8 mouse cellular contexts compared by ENCODE assay signal in genomic region chr17:48466769-48467394, GRCm38 (mm10). TPM values are rescaled to one million over a fixed set of nuclear protein-coding genes. Genes with fewer than 3 reads are reported as not detected.
DNase-seq lines count a peak whose midpoint lies in the region; ATAC-seq and TF ChIP-seq lines count a peak whose summit lies in the region.

No protein-coding gene starts in this region.

- no peaks in the 10 kb centered on the region for H3K9me3 ChIP-seq in forebrain, embryonic 13.5 days (replicated peaks)
- no peaks in the 10 kb centered on the region for H3K9me3 ChIP-seq in liver, embryonic 12.5 days (replicated peaks)

- TF ChIP-seq POLR2A in lung, adult 2 months (IDR thresholded peaks at IDR 0.05; ENCODE audit: borderline replicate concordance, extremely low read depth, low read depth, low read length) = no peak

- H3K4me3 ChIP-seq in lung, adult 2 months (replicated peaks; ENCODE audit: extremely low read depth, low read depth, low read length) = peak overlapping the region; percentile 4
- peak overlapping the region; percentile 10; the same call in 1 of the 2 replicates for H3K4me3 ChIP-seq in forebrain, embryonic 13.5 days
- peak overlapping the region; percentile 55 for H3K4me3 ChIP-seq in liver, embryonic 12.5 days

- no peak for TF ChIP-seq CTCF in lung, adult 2 months (IDR thresholded peaks at IDR 0.05; ENCODE audit: insufficient read depth, low read length)

- peak; percentile 57 for ATAC-seq in forebrain, embryonic 13.5 days
- peak; percentile 94 for ATAC-seq in liver, embryonic 12.5 days
- no peak for ATAC-seq in granulocyte monocyte progenitor cell, adult 5-6 weeks (replicated peaks; ENCODE audit: poor library complexity, severe bottlenecking)

- H3K27me3 ChIP-seq in forebrain, embryonic 13.5 days = 0 out of 2 replicates have a peak, but pooled peaks cover 7% of the 10 kb centered on the region
- peaks cover 44% of the 10 kb centered on the region for H3K27me3 ChIP-seq in liver, embryonic 12.5 days (replicated peaks)
- H3K27me3 ChIP-seq in splenic B cell, adult 2 months (ENCODE audit: control insufficient read depth, insufficient read depth, low read length, poor library complexity, severe bottlenecking) = no peaks in the 10 kb centered on the region

- H3K4me2 ChIP-seq in forebrain, embryonic 13.5 days = peak overlapping the region; percentile 39
- peak overlapping the region; percentile 89 for H3K4me2 ChIP-seq in liver, embryonic 12.5 days

- 0 out of 2 replicates have a peak overlapping the region, but pooled peaks have one; percentile 34 for H3K9ac ChIP-seq in forebrain, embryonic 13.5 days
- H3K9ac ChIP-seq in liver, embryonic 12.5 days = peak overlapping the region; percentile 66

- DNase-seq in lung, adult 2 months = no peak
- DNase-seq in lung, postnatal 25 days (ENCODE audit: low spot score) = no peak
- peak; percentile 21 for DNase-seq in splenic B cell, adult 2 months (ENCODE audit: low read depth, low spot score)
- no peak for DNase-seq in layer of hippocampus, adult 8-10 months (ENCODE audit: low spot score in 2 of 2)
- DNase-seq in left cerebral cortex, adult 18-20 months (ENCODE audit: low spot score in 2 of 2) = no peak

- H3K36me3 ChIP-seq in forebrain, embryonic 13.5 days (ENCODE audit: poor library complexity, severe bottlenecking) = no peaks in the 10 kb centered on the region
- no peaks in the 10 kb centered on the region for H3K36me3 ChIP-seq in liver, embryonic 12.5 days
- no peaks in the 10 kb centered on the region for H3K36me3 ChIP-seq in splenic B cell, adult 2 months (ENCODE audit: control insufficient read depth, insufficient read depth, low read length, poor library complexity, severe bottlenecking)

- no peak overlapping the region for H3K27ac ChIP-seq in forebrain, embryonic 13.5 days
- peak overlapping the region; percentile 83 for H3K27ac ChIP-seq in liver, embryonic 12.5 days

- WGBS in lung, adult 2 months = 22% methylated on average over 22 of the region's 22 CpGs
- 50% methylated on average over 22 of the region's 22 CpGs for WGBS in forebrain, embryonic 13.5 days
- 16% methylated on average over 22 of the region's 22 CpGs for WGBS in liver, embryonic 12.5 days (ENCODE audit: insufficient replicate concordance)

- no peaks in the 10 kb centered on the region for H3K4me1 ChIP-seq in lung, adult 2 months (ENCODE audit: control insufficient read depth, insufficient read depth, low read length)
- peaks cover 6% of the 10 kb centered on the region for H3K4me1 ChIP-seq in forebrain, embryonic 13.5 days
- H3K4me1 ChIP-seq in liver, embryonic 12.5 days = peaks cover 23% of the 10 kb centered on the region

RNA-seq across cellular contexts. Expression of gene Unc5cl, which starts 12.2 kb away (rescaled TPM):
- polyA plus RNA-seq in lung, adult 2 months (2012; rRNA removed) = 0.85 and 1.1 TPM in 2 replicates
- polyA plus RNA-seq in forebrain, embryonic 13.5 days (2015; fragmentation: Nextera tagmentation; extraction: Ambion mirVana) = 0.15 and 0.37 TPM in 2 replicates
- polyA plus RNA-seq in liver, embryonic 12.5 days (2016; fragmentation: Nextera tagmentation; extraction: Ambion mirVana) = 2.6 and 3.4 TPM in 2 replicates
- 1 to 10 TPM in 1 of 4 experiments, under 1 TPM in 3; 0.67 to 1.3 (median 0.80) TPM for total RNA-seq in layer of hippocampus, adult 8-10 months (2022)
- total RNA-seq in left cerebral cortex, adult 18-20 months (2021) = under 1 TPM; 0.26 to 0.42 TPM
- 1.9 TPM in 1 of 2 replicates, not detected in the other for total RNA-seq in granulocyte monocyte progenitor cell, adult 5-6 weeks (2014; fragmentation: Nextera tagmentation)
- total RNA-seq in granulocyte monocyte progenitor cell, adult 5-6 weeks (2017) = 0.21 and 0.43 TPM in 2 replicates

RNA-seq across cellular contexts. Expression of gene Tspo2, which starts 15.6 kb away (rescaled TPM):
- 0.24 and 1.3 TPM in 2 replicates for polyA plus RNA-seq in lung, adult 2 months (2012; rRNA removed)
- 1.7 and 2.4 TPM in 2 replicates for polyA plus RNA-seq in forebrain, embryonic 13.5 days (2015; fragmentation: Nextera tagmentation; extraction: Ambion mirVana)
- 123 and 126 TPM in 2 replicates for polyA plus RNA-seq in liver, embryonic 12.5 days (2016; fragmentation: Nextera tagmentation; extraction: Ambion mirVana)
- total RNA-seq in layer of hippocampus, adult 8-10 months (2022) = not detected
- not detected for total RNA-seq in left cerebral cortex, adult 18-20 months (2021)
- 0.26 and 2.5 TPM in 2 replicates for total RNA-seq in granulocyte monocyte progenitor cell, adult 5-6 weeks (2014; fragmentation: Nextera tagmentation)
- total RNA-seq in granulocyte monocyte progenitor cell, adult 5-6 weeks (2017) = 0.17 and 0.62 TPM in 2 replicates

RNA-seq across cellular contexts. Expression of gene Apobec2, which starts 34.2 kb away (rescaled TPM):
- 1.7 and 39.9 TPM in 2 replicates for polyA plus RNA-seq in lung, adult 2 months (2012; rRNA removed)
- polyA plus RNA-seq in forebrain, embryonic 13.5 days (2015; fragmentation: Nextera tagmentation; extraction: Ambion mirVana) = 0.72 and 0.81 TPM in 2 replicates
- 0.83 and 1.2 TPM in 2 replicates for polyA plus RNA-seq in liver, embryonic 12.5 days (2016; fragmentation: Nextera tagmentation; extraction: Ambion mirVana)
- total RNA-seq in layer of hippocampus, adult 8-10 months (2022) = under 1 TPM in 1 of 4 experiments, not detected in 3; 0.23 TPM
- total RNA-seq in left cerebral cortex, adult 18-20 months (2021) = not detected
- not detected in 2 replicates for total RNA-seq in granulocyte monocyte progenitor cell, adult 5-6 weeks (2014; fragmentation: Nextera tagmentation)
- not detected in 2 replicates for total RNA-seq in granulocyte monocyte progenitor cell, adult 5-6 weeks (2017)

RNA-seq across cellular contexts. Expression of gene Oard1, which starts 57.1 kb away (rescaled TPM):
- 6.7 and 11.9 TPM in 2 replicates for polyA plus RNA-seq in lung, adult 2 months (2012; rRNA removed)
- 74.4 and 85.8 TPM in 2 replicates for polyA plus RNA-seq in forebrain, embryonic 13.5 days (2015; fragmentation: Nextera tagmentation; extraction: Ambion mirVana)
- 56.5 and 58.1 TPM in 2 replicates for polyA plus RNA-seq in liver, embryonic 12.5 days (2016; fragmentation: Nextera tagmentation; extraction: Ambion mirVana)
- 10 to 100 TPM; 13.2 to 18.9 (median 16.0) TPM for total RNA-seq in layer of hippocampus, adult 8-10 months (2022)
- total RNA-seq in left cerebral cortex, adult 18-20 months (2021) = 10 to 100 TPM; 11.9 to 14.6 TPM
- 52.6 and 59.4 TPM in 2 replicates for total RNA-seq in granulocyte monocyte progenitor cell, adult 5-6 weeks (2014; fragmentation: Nextera tagmentation)
- total RNA-seq in granulocyte monocyte progenitor cell, adult 5-6 weeks (2017) = 52.9 and 58.7 TPM in 2 replicates

RNA-seq across cellular contexts. Expression of gene Nfya, which starts 57.2 kb away (rescaled TPM):
- polyA plus RNA-seq in lung, adult 2 months (2012; rRNA removed) = 64.4 and 82.6 TPM in 2 replicates
- 14.8 and 17.8 TPM in 2 replicates for polyA plus RNA-seq in forebrain, embryonic 13.5 days (2015; fragmentation: Nextera tagmentation; extraction: Ambion mirVana)
- polyA plus RNA-seq in liver, embryonic 12.5 days (2016; fragmentation: Nextera tagmentation; extraction: Ambion mirVana) = 10.9 and 11.3 TPM in 2 replicates
- 10 to 100 TPM; 22.2 to 35.0 (median 27.9) TPM for total RNA-seq in layer of hippocampus, adult 8-10 months (2022)
- 10 to 100 TPM; 25.2 to 28.7 TPM for total RNA-seq in left cerebral cortex, adult 18-20 months (2021)
- 96.6 and 101 TPM in 2 replicates for total RNA-seq in granulocyte monocyte progenitor cell, adult 5-6 weeks (2014; fragmentation: Nextera tagmentation)
- total RNA-seq in granulocyte monocyte progenitor cell, adult 5-6 weeks (2017) = 50.9 and 56.0 TPM in 2 replicates

Comparison
In these comparisons a context has a peak if more than half of its experiments do, and no peak if none do; other contexts are left out.
1. H3K4me3 ChIP-seq: peak in every context shown above with its lines; median percentile 55 in liver, embryonic 12.5 days; 10 in forebrain, embryonic 13.5 days; 4 in lung, adult 2 months.